Mouse (Mus musculus) lung, embryonic 16.5 days (tissue): ENCODE data around the gene Vash1. TPM values are rescaled to one million over a fixed set of nuclear protein-coding genes. Genes with fewer than 3 reads are reported as not detected.

Experiments used
- ATAC-seq: fragments of 200-750 bp; cut with Nextera tagmentation; 2 replicates; pipeline ENCODE4 v1.8.0; 2017; ENCODE audit warnings: low read depth, mild to moderate bottlenecking, moderate library complexity
- H3K27ac ChIP-seq: fragments of 300-500 bp; sonication (generic); 2 replicates; pipeline ENCODE4 v1.5.1; 2014; ENCODE audit warnings: mild to moderate bottlenecking, control low read depth, low read length
- H3K27me3 ChIP-seq: fragments of 300-500 bp; sonication (generic); 2 replicates; pipeline ENCODE4 v1.6.1; 2014; ENCODE audit warnings: low read depth, low read length, mixed read lengths; ENCODE audit not compliant: control insufficient read depth, insufficient read depth
- H3K36me3 ChIP-seq: fragments of 300-500 bp; sonication (generic); 2 replicates; pipeline ENCODE4 v1.6.1; 2014; ENCODE audit warnings: low read length; ENCODE audit not compliant: control insufficient read depth, insufficient read depth
- H3K4me1 ChIP-seq: fragments of 300-500 bp; sonication (generic); replicated peaks from 2 replicates; pipeline ENCODE4 v1.6.1; 2014; ENCODE audit warnings: low read length, mixed read lengths; ENCODE audit not compliant: control insufficient read depth, insufficient read depth
- H3K4me2 ChIP-seq: fragments of 300-500 bp; sonication (generic); 2 replicates; pipeline ENCODE4 v1.6.1; 2014; ENCODE audit warnings: low read depth, low read length, control low read depth
- H3K4me3 ChIP-seq: fragments of 300-500 bp; sonication (generic); 2 replicates; pipeline ENCODE4 v1.5.1; 2014; ENCODE audit warnings: mild to moderate bottlenecking, low read length, control low read depth
- H3K9ac ChIP-seq: fragments of 300-500 bp; sonication (generic); 2 replicates; pipeline ENCODE4 v1.6.1; 2014; ENCODE audit warnings: low read length, control low read depth
- H3K9me3 ChIP-seq: fragments of 300-500 bp; sonication (generic); 2 replicates; pipeline ENCODE4 v1.6.1; 2016; ENCODE audit warnings: low read length; ENCODE audit not compliant: control insufficient read depth
- WGBS: fragments of 180-500 bp; shearing (Covaris S2); extraction: QIAGEN DNeasy Blood & Tissue Kit; methylation state at CpG from one replicate; pipeline ENCODE4 v1.1.7; 2014; 5-methylcytosine and 5-hydroxymethylcytosine counted together
- polyA plus RNA-seq: library from polyadenylated mRNA; unstranded; fragments of >200 nt; fragmentation: Nextera tagmentation; extraction: Ambion mirVana; gene quantifications from 2 replicates; pipeline ENCODE4 v1.2.1, GENCODE M21; 2015

Gene Vash1
- polyA plus RNA-seq, 1 experiment from 2014 or later = 10.0 TPM

GRCm38 (mm10) chr12:86724300-86724699 is 45.8 kb downstream of the Vash1 start:
- H3K4me3 ChIP-seq = no peak overlapping the region
- WGBS = 55% methylated on average over 2 of the region's 2 CpGs
- no peak overlapping the region for H3K9ac ChIP-seq
- H3K9me3 ChIP-seq = no peaks in the 10 kb centered on the region
- H3K27ac ChIP-seq = no peak overlapping the region
- H3K4me2 ChIP-seq = no peak overlapping the region
- peaks cover 12% of the 10 kb centered on the region; the same call in 1 of the 2 replicates for H3K4me1 ChIP-seq
- H3K36me3 ChIP-seq = no peaks in the 10 kb centered on the region
- ATAC-seq = no peak
- no peaks in the 10 kb centered on the region for H3K27me3 ChIP-seq

DNA sequence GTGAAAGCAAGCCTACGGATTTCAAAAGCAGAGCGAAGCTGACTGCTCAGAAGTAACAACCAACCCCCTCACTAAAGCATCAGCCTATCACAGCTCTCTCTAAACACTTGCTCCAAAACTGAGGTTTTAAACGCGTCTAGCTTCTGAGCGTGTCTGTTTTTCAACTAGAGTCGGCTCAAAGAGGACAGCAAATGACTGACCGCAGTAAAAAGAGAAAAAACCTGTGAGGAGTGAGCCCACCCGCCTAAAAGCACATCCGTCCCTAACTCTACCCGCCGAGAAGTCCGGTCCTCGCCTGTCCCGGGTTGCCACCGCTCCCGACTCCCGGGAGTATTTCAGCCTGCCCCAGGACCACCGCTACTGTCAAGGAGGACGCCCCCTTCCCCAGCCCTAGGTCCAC is 47.2 kb downstream of the Vash1 start:
- Histone ChIP-seq H3K9me3 (no peaks in the 10 kb centered on the region), H3K9ac (peak overlapping the region; percentile 75), H3K4me2 (peak overlapping the region; percentile 99), H3K36me3 (no peaks in the 10 kb centered on the region), H3K27ac (peak overlapping the region; percentile 59), H3K4me1 (peaks cover 12% of the 10 kb centered on the region; the same call in 1 of the 2 replicates), H3K27me3 (no peaks in the 10 kb centered on the region), H3K4me3 (peak overlapping the region; percentile 76)
- WGBS = under 1% methylated on average over 19 of the region's 19 CpGs
- ATAC-seq = peak; percentile 31

GRCm38 (mm10) chr12:86726120-86726640 is 47.7 kb downstream of the Vash1 start, which contains the start of gene Angel1:
Angel1 (minus strand) TSS chr12:86726460.
- no peaks in the 10 kb centered on the region for H3K27me3 ChIP-seq
- no peaks in the 10 kb centered on the region for H3K36me3 ChIP-seq
- H3K9me3 ChIP-seq = no peaks in the 10 kb centered on the region
- peak within 1 kb of the TSS; percentile 59 for H3K27ac ChIP-seq
- peak within 1 kb of the TSS; percentile 76 for H3K4me3 ChIP-seq
- under 1% methylated on average over 36 of the region's 44 CpGs for WGBS
- peak within 1 kb of the TSS; percentile 75 for H3K9ac ChIP-seq
- H3K4me2 ChIP-seq = peak within 1 kb of the TSS; percentile 99
- ATAC-seq = peak; percentile 99
- H3K4me1 ChIP-seq = peaks cover 9% of the 10 kb centered on the region; the same call in 1 of the 2 replicates

DNA sequence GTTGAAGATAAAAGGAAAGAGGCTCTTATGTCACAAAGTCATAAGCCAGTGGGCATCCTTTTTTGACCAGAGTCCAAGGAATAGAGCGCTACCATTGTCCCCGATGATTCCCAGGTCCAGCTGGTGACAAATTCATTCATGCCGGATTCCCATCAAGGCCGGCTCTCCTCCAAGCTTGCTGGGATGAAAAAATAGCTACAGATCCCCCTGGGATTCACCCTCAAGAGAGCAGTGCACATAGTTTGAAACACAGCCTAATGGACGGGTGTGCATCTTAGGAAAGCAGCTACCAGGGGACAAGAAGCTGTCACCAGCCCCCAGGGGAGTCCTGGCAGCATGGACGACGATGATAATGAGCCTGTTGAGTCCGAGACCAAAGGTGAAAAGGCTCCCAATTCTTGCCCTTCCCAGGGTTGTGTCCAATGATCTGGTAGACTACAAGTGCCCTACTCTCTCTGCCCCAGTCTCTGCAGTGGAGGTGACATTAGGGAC is 55.9 kb downstream of the Vash1 start, which contains the start of gene Lrrc74a:
Gene Lrrc74a, plus strand, starts transcription at position 51 of the 492 bp plus-strand sequence.
- Histone ChIP-seq H3K36me3 (no peaks in the 10 kb centered on the region), H3K4me1 (no peaks in the 10 kb centered on the region), H3K27ac (no peak within 1 kb of the TSS), H3K4me3 (no peak within 1 kb of the TSS), H3K27me3 (no peaks in the 10 kb centered on the region), H3K9ac (no peak within 1 kb of the TSS), H3K9me3 (no peaks in the 10 kb centered on the region), H3K4me2 (no peak within 1 kb of the TSS)
- 83% methylated on average over 8 of the region's 8 CpGs for WGBS
- no peak for ATAC-seq

Other genes starting within 250 kb of the Vash1 start
- 11.9 and 12.4 TPM in 2 replicates for gene Angel1, start 47.8 kb downstream of the Vash1 start, polyA plus RNA-seq
- not detected in 2 replicates for gene Lrrc74a, start 55.7 kb downstream of the Vash1 start, polyA plus RNA-seq
- gene Irf2bpl, start 206.1 kb downstream of the Vash1 start, polyA plus RNA-seq = 28.8 and 34.2 TPM in 2 replicates